Mouse (Mus musculus): ENCODE data around the gene Gm21294. TPM values are rescaled to one million over a fixed set of nuclear protein-coding genes. Genes with fewer than 3 reads are reported as not detected.
"Not testable (repeated sequence)": the region's sequence is repeated elsewhere in the genome, so short reads cannot be mapped to it uniquely, and the experiment has no call there.

Gm21294 gene
- not detected in 2 replicates for polyA plus RNA-seq (2011; ENCODE audit: insufficient read length, low read depth, missing spikeins)

GRCm38 (mm10) chrY:89052506-89052905 is at the start of gene Gm21294:
Gm21294 (plus strand) TSS chrY:89052806.
- not testable (repeated sequence) for H3K4me1 ChIP-seq (ENCODE audit: control insufficient read depth, insufficient read depth, low read length); H3K4me3 ChIP-seq (ENCODE audit: insufficient read depth, low read length); H3K27ac ChIP-seq (ENCODE audit: insufficient read depth, low read length)

- H3K4me3 ChIP-seq (ENCODE audit: insufficient read depth, low read length); H3K4me1 ChIP-seq (ENCODE audit: control insufficient read depth, insufficient read depth, low read length); H3K27ac ChIP-seq (ENCODE audit: insufficient read depth, low read length): not testable (repeated sequence)
Measured at GRCm38 (mm10) chrY:89126246-89126645, 73.6 kb downstream of the Gm21294 start.

Measured in embryonic fibroblast, embryonic 13.5 days (primary cell).